Mouse (Mus musculus) heart, adult 2 months (tissue): ENCODE results near the gene Rpl22.

ENCODE experiments used
- CTCF ChIP-seq: fragments of 200-600 bp; IDR thresholded peaks from 2 replicates; pipeline ENCODE4 v1.8.1; 2022; ENCODE audit warnings: antibody characterized with exemption, mild to moderate bottlenecking, moderate library complexity
- EP300 ChIP-seq: fragments of 200-500 bp; IDR thresholded peaks from 2 replicates; pipeline ENCODE4 v1.6.1; 2011; ENCODE audit warnings: low read depth, low read length, control low read depth; ENCODE audit not compliant: insufficient read depth
- POLR2A ChIP-seq: fragments of 200-500 bp; IDR thresholded peaks from 2 replicates; pipeline ENCODE4 v1.6.1; 2011; ENCODE audit warnings: mild to moderate bottlenecking, low read depth, low read length, control low read depth; ENCODE audit not compliant: insufficient read depth

GRCm38 (mm10) chr4:152286887-152287286 is 38.7 kb upstream of the Rpl22 start:
- TF ChIP-seq POLR2A (no peak), CTCF (no peak), EP300 (no peak)
